Mouse (Mus musculus): Measurements from ENCODE around the gene Hist1h3h.

GRCm38 (mm10) chr13:21715131-21715863 is 2.2 kb upstream of the Hist1h3h start:
- TF ChIP-seq CTCF (conservative IDR thresholded peaks at IDR 0.05; ENCODE audit: low read length) (no peak), NANOG (IDR thresholded peaks at IDR 0.05; ENCODE audit: borderline replicate concordance, low read length) (no peak)

All from E14TG2a.4 (cell line).